Mouse (Mus musculus) CH12F3 (cell line): ENCODE results near the gene Rps23.
"Not testable (repeated sequence)": the region's sequence is repeated elsewhere in the genome, so short reads cannot be mapped to it uniquely, and the experiment has no call there.

Source experiments
- in situ Hi-C: fragments of 300-500 bp; cut with MboI; formaldehyde crosslinking; loops from 2 replicates; pipeline ENCODE4 v1.14.3; 2020; ENCODE audit warnings: low sequenced_read_pairs

Gene Rps23

DNA sequence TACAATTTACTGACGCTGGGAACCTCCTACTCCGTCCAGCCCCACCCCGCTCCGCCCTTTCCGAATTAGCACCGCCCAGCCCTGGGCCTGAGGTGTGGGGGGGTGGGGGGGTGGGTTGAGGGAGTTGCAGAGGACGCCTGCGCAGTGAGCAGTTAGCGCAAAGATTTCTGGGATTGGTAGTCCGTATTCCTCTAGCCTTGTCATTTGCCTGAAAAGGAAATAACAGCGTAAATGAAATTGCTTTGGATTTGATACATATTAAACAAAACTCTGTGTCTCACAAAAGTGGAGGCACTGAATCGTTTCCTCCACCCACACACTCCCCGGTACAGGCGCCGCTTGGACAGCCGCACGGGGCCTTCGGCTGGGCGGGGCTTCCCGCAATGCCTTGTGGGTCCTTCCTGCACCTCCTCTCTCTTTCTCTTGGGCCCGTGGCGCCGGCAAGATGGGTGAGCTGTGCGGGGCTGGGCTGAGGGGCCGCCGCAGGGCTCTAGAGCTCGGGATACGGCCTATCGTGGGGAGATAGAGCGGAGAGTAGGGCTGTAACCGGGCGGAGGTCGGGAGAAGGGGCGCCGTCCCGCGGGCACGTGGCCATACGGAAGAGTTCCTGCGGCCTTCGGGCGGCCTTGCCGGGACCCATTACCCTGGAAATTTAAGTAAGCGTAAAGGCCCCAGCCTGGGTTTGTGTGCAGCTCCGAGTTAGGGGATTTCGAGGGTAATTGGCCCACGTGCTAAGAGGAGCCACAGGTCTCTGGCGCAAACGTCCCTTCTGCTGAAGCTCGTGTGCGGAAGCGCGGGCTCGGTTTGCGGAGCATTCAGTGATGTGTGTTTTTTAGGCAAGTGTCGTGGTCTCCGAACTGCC is at the start of gene Rps23:
Gene Rps23, plus strand, starts transcription at position 208 of the 862 bp plus-strand sequence.
- in situ Hi-C loops = no loop called here

DNA sequence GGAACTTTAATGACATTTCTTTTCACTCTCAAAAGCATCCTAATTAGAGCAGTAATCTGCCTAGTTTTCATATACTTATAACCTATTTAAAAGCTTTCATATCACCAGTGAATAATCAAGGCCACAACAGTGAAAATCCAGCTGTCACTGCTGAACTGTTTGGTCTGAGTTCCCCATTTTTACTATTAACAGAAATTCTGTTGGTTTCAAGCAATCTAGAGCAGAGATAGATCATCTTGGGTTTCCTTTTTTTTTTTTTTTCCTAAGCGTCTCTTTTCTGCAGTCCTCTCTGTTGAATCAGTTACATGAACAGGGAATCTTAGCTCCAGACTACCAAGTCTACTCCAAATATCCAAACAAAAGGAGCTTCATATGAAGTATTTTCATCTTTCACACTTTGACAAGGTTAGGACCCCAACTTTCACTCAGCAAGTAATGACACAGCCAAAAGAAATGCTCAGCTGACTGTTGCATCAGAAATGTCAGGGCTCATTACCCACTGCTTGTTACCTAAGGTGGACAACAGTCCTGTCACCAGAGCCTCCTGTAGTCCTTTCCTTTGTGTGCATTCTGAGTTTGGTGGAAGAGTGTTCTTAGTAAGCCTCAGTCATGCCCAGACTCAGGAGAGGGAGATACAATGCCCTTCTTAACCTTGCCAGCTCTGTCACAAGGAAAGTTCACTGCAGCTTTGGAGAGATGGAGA is 40.9 kb upstream of the Rps23 start:
- in situ Hi-C loops = no loop called here

DNA sequence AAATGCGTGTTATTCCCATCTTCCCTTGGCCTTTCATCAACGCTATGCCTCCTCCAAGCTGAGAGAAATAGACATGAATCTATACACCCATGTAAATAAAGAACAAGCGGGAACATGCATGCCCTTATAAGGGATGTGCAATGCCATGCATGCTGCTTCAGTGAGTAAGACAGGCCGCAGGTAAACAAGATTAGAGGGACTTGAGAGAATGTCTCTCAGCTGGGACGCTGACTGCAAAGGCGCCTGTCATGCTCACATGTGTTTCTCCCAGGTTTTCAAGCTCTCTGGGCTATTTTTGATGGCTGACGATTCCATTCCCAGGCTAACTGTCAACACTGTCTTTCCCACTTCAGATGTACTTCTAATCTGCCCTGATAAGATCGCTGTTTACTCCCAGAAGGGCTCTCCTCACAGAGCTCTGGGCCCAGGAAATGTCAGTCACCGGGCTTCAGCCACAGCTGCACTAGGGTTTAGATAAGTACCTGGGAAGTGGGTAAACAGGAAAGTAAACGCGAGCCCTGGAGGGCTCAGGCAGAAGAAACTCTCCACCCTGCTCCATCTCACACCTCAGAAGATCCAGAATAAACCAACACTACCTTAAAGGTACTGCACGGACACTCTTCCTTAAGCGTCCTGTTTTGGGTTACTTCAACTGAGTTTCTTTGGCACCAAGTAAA is 36.8 kb upstream of the Rps23 start:
- in situ Hi-C loops = no loop called here

DNA sequence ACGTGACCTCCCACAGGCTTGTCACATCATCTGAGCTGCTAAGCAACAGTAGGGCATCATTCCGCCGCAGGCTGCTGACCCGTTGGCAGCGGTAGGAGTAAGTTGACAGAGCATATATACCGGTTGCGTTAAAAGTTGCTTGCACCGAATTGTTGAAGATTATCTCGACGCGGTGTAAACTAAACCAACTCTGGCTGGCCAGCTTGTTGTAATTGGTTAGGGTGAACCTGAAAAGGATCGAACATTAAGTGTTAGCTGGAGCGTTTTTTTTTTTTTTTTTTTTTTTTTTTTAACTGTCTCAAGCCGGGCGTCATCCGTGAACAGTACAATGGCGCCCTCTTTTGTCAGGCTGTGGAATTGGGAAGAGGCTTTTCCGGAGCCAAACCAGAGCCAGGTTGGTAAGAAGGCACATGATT is 36.2 kb upstream of the Rps23 start:
- in situ Hi-C loops = no loop called here

DNA sequence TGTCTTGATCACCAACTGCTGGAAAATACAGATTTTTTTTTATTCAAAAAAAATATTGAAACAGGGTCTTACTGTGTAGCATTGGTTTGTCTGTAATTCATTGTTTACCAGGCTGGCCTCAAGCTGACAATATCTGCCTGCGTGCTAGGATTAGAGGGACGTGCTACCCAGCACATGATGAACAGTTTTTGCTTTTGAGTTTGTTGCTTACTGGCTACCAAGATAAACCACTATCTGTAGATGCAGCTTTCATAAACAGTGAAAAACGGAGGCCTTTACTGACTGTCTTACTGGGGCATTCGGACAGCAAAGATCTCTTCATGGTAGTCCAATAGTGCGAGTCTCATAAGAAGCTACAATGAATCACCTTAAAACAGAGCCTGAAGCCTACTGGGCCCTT is 32.6 kb upstream of the Rps23 start:
- in situ Hi-C loops = no loop called here

DNA sequence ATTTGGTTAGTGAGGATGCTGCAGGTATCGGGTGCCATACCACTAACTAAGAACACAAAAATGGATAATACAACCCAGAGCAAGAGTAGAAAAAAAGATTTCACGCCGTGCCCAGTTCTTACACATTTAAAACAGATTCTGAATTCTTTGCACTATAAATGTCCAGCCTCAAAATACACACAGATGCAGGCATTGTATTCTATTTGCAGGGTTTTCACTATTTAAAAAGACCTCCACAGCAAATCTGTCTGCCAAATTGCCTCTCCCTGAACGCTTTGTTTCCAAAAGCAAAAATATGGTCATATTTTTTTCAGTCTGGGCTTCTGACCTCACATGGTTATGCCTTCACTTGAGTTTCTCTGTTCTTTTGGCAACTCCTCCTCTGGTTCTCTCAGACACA is 27.9 kb upstream of the Rps23 start:
- in situ Hi-C loops = no loop called here

DNA sequence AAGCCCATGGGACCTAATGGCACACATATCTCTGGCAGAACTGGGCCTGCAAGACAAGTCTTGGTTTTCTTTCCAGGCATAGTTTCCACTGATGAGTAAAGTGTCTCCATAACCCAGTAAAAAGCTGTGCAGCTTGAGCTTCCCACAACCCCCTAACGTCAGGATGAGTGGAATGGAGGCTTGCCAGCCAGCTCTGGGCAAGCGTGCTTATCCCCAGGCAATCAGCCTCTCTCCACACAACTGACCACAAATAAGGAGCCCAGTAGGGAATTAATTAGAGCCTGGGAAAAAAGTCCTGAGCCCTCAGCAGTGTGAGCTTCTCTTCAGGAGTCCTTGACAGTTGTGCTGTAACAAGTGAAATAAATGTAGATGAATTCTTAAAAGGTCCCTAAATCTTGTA is 26.7 kb upstream of the Rps23 start:
- in situ Hi-C loops = no loop called here

DNA sequence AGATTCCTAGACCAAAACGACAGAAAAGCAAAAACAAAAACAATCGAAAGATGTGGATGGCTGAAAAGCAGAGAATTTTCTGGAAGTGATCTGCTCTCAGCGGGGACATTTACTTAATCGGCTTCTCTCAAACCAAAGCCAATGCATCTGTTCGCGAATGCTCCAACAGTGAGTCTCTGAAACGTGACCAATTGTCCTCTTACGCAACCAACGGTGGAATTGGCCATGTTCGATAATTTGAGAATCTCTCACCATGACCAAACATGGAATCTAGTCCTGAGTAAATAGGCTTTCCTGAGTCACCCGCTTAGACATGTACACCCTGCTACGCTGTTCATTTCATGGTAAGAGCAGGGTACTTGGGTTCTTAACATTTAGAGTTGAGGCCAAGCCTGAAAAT is 25.9 kb upstream of the Rps23 start:
- in situ Hi-C loops = no loop called here

DNA sequence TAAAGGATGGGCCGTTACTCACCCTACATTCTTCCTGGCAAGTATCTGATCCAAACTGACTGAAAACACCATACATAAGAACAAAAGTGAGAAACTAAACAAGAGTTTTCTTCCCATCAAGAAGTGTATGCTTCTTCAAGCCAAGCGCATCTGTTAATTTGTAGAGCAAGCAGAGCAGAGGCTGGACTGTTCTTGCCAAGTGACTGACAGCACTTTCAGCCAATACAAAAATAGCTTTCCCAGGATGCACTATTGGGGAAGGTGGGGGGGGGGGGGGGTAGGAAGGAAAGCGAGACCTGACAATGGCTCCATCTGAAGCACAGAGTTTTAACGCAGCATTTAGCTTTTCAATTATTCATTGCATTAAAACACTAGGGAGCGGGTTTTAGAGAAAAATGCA is 17.6 kb upstream of the Rps23 start, which contains the start of gene Atp6ap1l:
Gene Atp6ap1l, minus strand, starts transcription at position 180 of the 400 bp plus-strand sequence.
- in situ Hi-C loops = no loop called here

DNA sequence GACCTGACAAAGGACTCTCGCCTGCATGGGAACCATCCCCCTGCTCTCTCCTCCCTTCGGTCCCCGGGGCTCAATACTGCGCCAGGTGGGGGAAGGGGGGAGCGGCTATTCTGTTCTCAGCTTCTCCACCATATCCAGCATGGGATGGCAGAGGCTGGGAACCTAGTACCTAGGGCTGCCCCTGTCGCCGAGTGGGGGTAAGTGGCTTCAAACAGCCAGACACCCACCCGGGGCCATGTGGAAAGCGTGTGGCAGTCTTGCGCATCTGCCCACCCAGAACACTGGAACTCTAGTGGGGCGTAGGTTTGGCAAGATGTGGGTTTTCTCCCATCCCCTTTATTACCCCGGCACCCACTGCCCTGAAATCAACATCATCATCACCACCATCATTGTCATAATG is 15.4 kb upstream of the Rps23 start:
- in situ Hi-C loops = no loop called here

DNA sequence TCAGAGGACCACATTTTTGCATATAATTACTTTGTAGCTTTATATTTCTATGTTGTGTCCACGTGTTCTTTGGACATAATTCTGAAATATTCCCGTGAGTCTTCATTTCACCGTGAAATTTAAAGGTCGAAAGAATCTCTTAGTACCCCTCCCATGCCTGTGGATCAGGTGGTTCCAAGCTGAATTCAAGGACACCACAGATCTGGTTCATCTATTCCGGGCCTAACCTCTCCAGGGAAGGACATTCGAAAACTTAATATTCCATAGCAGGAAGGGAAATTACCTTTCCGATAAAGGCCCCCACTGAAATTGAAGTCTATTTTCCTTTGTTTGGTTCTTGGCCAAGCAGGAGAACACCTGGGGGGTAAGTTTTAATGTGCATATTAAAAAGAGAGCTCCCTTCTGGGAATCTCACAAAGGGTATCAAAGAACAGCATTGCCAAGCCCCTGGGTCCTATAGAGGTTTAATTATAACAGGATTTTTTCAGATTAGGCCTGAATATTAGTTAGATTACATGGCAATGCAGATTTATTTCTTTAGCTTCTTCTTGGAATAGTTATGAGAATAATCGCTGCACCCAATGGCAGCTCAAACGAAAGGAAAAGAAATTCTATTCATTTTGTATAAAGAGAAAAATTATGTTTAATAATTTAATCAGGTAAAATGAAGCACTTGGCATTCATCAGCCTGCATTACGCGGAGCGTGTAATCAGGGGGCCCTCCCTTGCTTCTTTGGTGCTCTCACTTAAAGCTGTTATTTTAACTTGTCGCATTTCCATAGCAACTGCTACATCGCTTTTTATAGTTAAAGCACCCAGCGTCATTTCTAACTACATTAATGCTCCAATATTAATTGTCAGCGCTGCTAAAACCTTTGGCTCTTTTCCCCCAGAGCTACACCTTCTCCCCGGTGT is 9.7 kb upstream of the Rps23 start:
- in situ Hi-C loops = no loop called here

DNA sequence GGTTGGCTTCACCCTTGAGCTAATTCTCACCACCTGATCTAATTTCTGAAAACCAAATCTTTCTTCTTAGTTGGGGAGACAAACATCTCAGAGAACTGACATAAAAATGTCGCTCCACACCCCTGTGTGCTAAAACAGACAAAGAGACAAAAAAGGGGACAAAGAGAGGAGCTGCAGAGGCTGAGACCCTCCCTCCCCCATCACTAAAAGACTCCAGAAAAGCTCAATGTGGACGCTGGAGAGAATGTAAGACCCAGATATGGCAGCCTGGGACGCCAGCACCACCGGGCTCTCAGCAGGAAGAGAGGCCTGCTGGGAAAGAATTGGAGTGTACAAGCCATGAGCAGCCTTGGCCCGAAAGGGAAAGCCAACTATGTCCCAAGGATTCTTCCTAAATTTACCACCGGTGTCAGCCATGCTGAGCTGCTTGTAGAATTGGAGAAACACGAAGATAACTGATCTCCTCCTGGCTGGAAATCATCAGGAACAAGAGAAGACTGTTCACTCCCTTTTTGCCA is 9.0 kb upstream of the Rps23 start:
- in situ Hi-C loops = no loop called here

DNA sequence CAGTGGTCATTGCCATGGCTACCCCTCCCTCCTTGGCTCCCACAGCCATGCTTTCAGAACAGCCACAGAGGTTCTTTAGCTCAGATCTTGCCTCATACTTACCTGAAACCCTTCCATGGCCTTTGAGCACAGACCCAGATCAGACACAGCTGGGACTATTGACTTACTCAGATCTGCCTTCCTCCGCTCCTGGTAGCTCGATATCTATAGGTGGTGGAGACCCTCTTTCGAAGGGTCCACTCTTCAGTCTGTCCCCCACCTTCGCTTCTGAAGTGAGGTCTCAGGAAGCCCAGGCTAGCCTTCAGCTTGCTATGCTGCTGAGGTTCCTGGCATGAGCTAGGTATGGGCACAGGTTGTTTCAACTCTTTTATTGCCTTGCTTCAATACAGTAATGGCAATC is 8.0 kb upstream of the Rps23 start:
- in situ Hi-C loops = no loop called here

DNA sequence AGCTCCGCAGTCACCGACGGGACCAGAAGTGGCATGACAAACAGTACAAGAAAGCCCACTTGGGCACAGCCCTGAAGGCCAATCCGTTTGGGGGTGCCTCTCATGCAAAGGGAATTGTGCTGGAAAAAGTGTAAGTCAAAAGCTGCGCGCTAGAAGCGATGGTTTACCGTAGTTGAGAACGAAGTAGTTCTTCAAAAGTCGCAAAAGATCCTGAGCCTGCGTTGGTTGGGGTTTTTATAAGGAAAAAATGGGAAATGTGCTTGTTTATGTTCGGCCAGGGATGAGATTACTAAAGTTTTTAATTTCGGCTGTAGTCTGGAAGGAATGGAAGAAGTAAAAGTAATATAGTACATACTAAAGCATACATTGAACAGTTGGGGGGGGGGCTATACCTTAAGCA is 859 bp downstream of the Rps23 start:
- in situ Hi-C loops = not testable (repeated sequence)

DNA sequence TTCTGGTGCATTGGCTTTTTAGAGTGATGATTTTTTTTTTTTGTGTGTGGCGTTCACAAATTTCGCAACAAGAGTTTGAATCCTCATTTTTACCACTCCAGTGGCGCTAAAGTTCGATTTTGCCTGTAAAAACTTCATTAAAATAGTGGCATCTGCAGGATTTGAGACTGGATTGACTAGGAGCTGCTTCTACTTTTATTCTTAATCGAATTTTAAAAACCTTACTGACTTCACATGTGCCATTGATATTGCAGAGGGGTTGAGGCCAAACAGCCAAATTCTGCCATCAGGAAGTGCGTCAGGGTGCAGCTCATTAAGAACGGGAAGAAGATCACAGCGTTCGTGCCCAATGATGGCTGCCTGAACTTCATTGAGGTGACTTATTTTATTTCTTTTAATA is 1.3 kb downstream of the Rps23 start:
- in situ Hi-C loops = no loop called here

DNA sequence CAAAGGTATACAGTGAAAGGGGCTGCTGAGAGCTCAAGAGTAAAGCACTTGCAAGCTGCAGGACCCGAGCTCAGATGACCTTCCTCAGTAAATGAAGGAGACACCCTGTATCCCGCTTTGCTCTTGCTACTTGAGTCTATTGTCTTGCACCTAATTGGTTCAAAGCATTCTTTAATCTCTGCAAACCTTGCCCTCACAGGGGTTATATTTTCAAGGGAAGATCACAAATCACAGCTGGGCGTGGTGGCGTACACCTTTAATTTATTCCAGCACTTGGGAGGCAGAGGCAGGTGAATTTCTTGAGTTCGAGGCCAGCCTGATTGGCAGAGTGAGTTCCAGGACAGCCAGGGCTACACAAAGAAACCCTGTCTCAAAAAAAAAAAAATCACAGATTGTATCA is 2.4 kb downstream of the Rps23 start:
- in situ Hi-C loops = loop anchor here (25.0 kb wide), 1 partner anchor 712 kb away; no protein-coding TSS in a partner anchor

DNA sequence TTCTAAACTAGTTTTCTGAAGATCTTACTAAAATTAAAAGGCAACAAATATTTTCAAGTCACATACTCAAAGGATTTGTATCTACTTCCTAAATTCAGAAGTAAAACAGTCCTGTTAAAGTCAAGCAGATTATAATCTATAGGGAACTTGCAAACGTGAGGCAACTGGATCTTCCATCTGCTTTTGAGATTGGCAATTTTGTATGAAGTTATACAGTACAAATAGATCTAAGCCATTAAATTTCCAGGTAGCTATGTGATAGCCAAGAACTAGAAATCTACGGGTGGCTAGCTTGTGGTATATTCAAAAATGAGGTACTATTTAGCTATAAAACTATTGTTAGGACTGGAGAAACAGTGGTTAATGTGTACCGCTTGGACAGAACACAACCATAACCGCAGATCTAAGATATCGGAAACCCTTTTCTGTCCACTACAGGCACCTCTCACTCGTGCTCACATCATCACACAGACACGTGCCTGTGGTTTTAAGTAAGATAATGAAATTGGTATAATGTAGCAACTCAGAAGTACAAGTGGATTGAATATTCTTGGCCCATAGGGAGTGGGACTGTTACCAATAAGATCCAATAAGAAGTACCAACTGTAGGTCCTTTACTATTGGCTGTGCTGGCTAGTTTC is 3.5 kb downstream of the Rps23 start:
- in situ Hi-C loops = loop anchor here (25.0 kb wide), 1 partner anchor 711 kb away; no protein-coding TSS in a partner anchor

DNA sequence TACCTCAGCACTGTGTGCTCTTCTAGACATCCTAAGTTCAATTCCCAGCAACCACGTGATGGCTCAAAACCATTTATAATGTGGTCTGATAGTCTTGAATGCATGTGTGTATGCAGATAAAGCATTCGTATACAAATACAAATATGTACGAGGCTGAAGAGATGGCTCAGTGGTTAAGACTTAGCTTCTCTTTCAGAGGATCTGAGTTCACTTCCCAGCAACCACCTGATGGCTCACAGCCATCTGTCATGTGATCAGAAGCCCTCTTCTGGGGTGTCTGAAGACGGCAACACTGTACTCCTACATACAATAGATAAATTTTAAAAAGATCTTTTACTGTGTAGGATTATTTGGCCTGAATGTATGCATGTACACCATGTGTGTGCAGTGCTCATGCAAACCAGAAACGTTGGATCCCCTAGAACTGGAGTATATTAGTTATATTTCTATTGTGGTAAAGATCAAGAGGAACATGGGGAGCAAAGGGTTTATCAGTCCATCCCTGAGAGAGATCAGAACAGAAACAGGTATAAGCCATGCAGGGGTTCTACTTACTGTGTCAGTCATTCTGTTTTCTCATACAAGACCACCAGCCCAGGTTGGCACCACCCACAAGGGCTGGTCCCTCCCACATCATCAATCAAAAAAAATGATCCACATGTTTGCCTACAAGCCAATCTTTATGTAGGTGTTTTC is 4.3 kb downstream of the Rps23 start:
- in situ Hi-C loops = loop anchor here (25.0 kb wide), 1 partner anchor 710 kb away; no protein-coding TSS in a partner anchor

DNA sequence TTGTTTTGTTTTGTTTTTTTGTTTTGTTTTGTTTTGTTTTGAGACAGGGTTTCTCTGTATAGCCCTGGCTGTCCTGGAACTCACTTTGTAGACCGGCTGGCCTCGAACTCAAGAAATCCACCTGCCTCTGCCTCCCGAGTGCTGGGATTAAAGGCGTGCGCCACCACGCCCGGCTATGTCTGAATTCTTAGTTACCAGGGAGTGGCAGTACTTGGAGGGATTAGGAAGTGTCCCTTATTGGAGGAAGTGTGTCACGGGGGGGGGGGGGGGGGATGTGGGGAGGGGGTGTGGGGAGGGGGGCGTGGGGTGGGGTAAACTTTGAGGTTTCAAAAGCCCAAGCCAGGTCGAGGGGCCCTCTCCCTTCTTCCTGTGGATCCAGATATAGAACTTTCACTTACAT is 5.5 kb downstream of the Rps23 start:
- in situ Hi-C loops = loop anchor here (25.0 kb wide), 1 partner anchor 709 kb away; no protein-coding TSS in a partner anchor
